Mouse (Mus musculus): ENCODE results near the gene Nxt1. TPM values are rescaled to one million over a fixed set of nuclear protein-coding genes. Genes with fewer than 3 reads are reported as not detected.

The Nxt1 gene
- total and polyA plus RNA-seq, 2 experiments: 10.3 to 15.0 TPM

GRCm38 (mm10) chr2:148690291-148690690, 17.9 kb downstream of the Nxt1 start:
- Histone ChIP-seq H3K4me3 (ENCODE audit: insufficient read depth, low read depth, low read length) (no peak overlapping the region), H3K9ac (ENCODE audit: low read depth, low read length) (peak overlapping the region; percentile 36), H3K27me3 (ENCODE audit: control insufficient read depth, insufficient read depth, low read length) (no peaks in the 10 kb centered on the region), H3K4me1 (ENCODE audit: control insufficient read depth, insufficient read depth, low read length) (peaks cover 40% of the 10 kb centered on the region), H3K36me3 (ENCODE audit: control insufficient read depth, insufficient read depth, low read length) (peaks cover 41% of the 10 kb centered on the region), H3K79me2 (ENCODE audit: control insufficient read depth, insufficient read depth, low read length) (no peaks in the 10 kb centered on the region; the same call in 1 of the 2 replicates), H3K27ac (replicated peaks; ENCODE audit: insufficient read depth, low read depth, low read length) (peak overlapping the region; percentile 94)
- TF ChIP-seq POLR2A (IDR thresholded peaks at IDR 0.05; ENCODE audit: extremely low read depth, insufficient read depth, low read length) (no peak), CTCF (IDR thresholded peaks at IDR 0.05; ENCODE audit: low read depth, low read length) (no peak)
- DNase-seq (ENCODE audit: extremely low read depth, low read depth, low spot score): peak; percentile 91
- WGBS: 39% methylated on average over 3 of the region's 3 CpGs

- no peak for TF ChIP-seq CTCF (IDR thresholded peaks at IDR 0.05; ENCODE audit: low read depth, low read length)
- no peak for TF ChIP-seq POLR2A (IDR thresholded peaks at IDR 0.05; ENCODE audit: extremely low read depth, insufficient read depth, low read length)
- H3K27me3 ChIP-seq (ENCODE audit: control insufficient read depth, insufficient read depth, low read length): no peaks in the 10 kb centered on the region
- H3K9ac ChIP-seq (ENCODE audit: low read depth, low read length): no peak overlapping the region
- H3K79me2 ChIP-seq (ENCODE audit: control insufficient read depth, insufficient read depth, low read length): no peaks in the 10 kb centered on the region; the same call in 1 of the 2 replicates
- H3K27ac ChIP-seq (replicated peaks; ENCODE audit: insufficient read depth, low read depth, low read length): peak overlapping the region; percentile 45
- 87% methylated on average over 5 of the region's 5 CpGs for WGBS
- H3K36me3 ChIP-seq (ENCODE audit: control insufficient read depth, insufficient read depth, low read length): peaks cover 46% of the 10 kb centered on the region
- H3K4me1 ChIP-seq (ENCODE audit: control insufficient read depth, insufficient read depth, low read length): peaks cover 39% of the 10 kb centered on the region
- no peak for DNase-seq (ENCODE audit: extremely low read depth, low read depth, low spot score)
- no peak overlapping the region for H3K4me3 ChIP-seq (ENCODE audit: insufficient read depth, low read depth, low read length)
Observed at GRCm38 (mm10) chr2:148690781-148691180, 18.4 kb downstream of the Nxt1 start.

- 89% methylated on average over 5 of the region's 5 CpGs for WGBS
- Histone ChIP-seq H3K4me3 (ENCODE audit: insufficient read depth, low read depth, low read length) (no peak overlapping the region), H3K4me1 (ENCODE audit: control insufficient read depth, insufficient read depth, low read length) (no peaks in the 10 kb centered on the region), H3K36me3 (ENCODE audit: control insufficient read depth, insufficient read depth, low read length) (peaks cover 39% of the 10 kb centered on the region), H3K79me2 (ENCODE audit: control insufficient read depth, insufficient read depth, low read length) (0 out of 2 replicates have a peak, but pooled peaks cover 2% of the 10 kb centered on the region), H3K27me3 (ENCODE audit: control insufficient read depth, insufficient read depth, low read length) (no peaks in the 10 kb centered on the region), H3K27ac (replicated peaks; ENCODE audit: insufficient read depth, low read depth, low read length) (no peak overlapping the region), H3K9ac (ENCODE audit: low read depth, low read length) (no peak overlapping the region)
- TF ChIP-seq POLR2A (IDR thresholded peaks at IDR 0.05; ENCODE audit: extremely low read depth, insufficient read depth, low read length) (no peak), CTCF (IDR thresholded peaks at IDR 0.05; ENCODE audit: low read depth, low read length) (no peak)
- DNase-seq (ENCODE audit: extremely low read depth, low read depth, low spot score): no peak
Observed at GRCm38 (mm10) chr2:148698571-148698970, 26.2 kb downstream of the Nxt1 start.

- Histone ChIP-seq H3K4me3 (ENCODE audit: insufficient read depth, low read depth, low read length) (no peak overlapping the region), H3K9ac (ENCODE audit: low read depth, low read length) (no peak overlapping the region), H3K36me3 (ENCODE audit: control insufficient read depth, insufficient read depth, low read length) (peaks cover 20% of the 10 kb centered on the region), H3K79me2 (ENCODE audit: control insufficient read depth, insufficient read depth, low read length) (no peaks in the 10 kb centered on the region; the same call in 1 of the 2 replicates), H3K27me3 (ENCODE audit: control insufficient read depth, insufficient read depth, low read length) (no peaks in the 10 kb centered on the region), H3K4me1 (ENCODE audit: control insufficient read depth, insufficient read depth, low read length) (no peaks in the 10 kb centered on the region), H3K27ac (replicated peaks; ENCODE audit: insufficient read depth, low read depth, low read length) (no peak overlapping the region)
- WGBS: 86% methylated on average over 15 of the region's 15 CpGs
- peak; percentile 54 for DNase-seq (ENCODE audit: extremely low read depth, low read depth, low spot score)
- TF ChIP-seq POLR2A (IDR thresholded peaks at IDR 0.05; ENCODE audit: extremely low read depth, insufficient read depth, low read length): no peak
- 0 out of 2 replicates have a peak, but pooled peaks have one; percentile 2 for TF ChIP-seq CTCF (IDR thresholded peaks at IDR 0.05; ENCODE audit: low read depth, low read length)
Observed at GRCm38 (mm10) chr2:148706409-148707201, 34.2 kb downstream of the Nxt1 start.

GRCm38 (mm10) chr2:148707202-148707530, 34.8 kb downstream of the Nxt1 start:
- H3K4me1 ChIP-seq (ENCODE audit: control insufficient read depth, insufficient read depth, low read length): no peaks in the 10 kb centered on the region
- no peaks in the 10 kb centered on the region; the same call in 1 of the 2 replicates for H3K79me2 ChIP-seq (ENCODE audit: control insufficient read depth, insufficient read depth, low read length)
- no peaks in the 10 kb centered on the region for H3K27me3 ChIP-seq (ENCODE audit: control insufficient read depth, insufficient read depth, low read length)
- no peak for DNase-seq (ENCODE audit: extremely low read depth, low read depth, low spot score)
- H3K36me3 ChIP-seq (ENCODE audit: control insufficient read depth, insufficient read depth, low read length): peaks cover 25% of the 10 kb centered on the region
- no peak overlapping the region for H3K4me3 ChIP-seq (ENCODE audit: insufficient read depth, low read depth, low read length)
- no peak overlapping the region for H3K27ac ChIP-seq (replicated peaks; ENCODE audit: insufficient read depth, low read depth, low read length)
- 93% methylated on average over 6 of the region's 6 CpGs for WGBS
- no peak for TF ChIP-seq CTCF (IDR thresholded peaks at IDR 0.05; ENCODE audit: low read depth, low read length)
- no peak for TF ChIP-seq POLR2A (IDR thresholded peaks at IDR 0.05; ENCODE audit: extremely low read depth, insufficient read depth, low read length)
- no peak overlapping the region for H3K9ac ChIP-seq (ENCODE audit: low read depth, low read length)

- H3K36me3 ChIP-seq (ENCODE audit: control insufficient read depth, insufficient read depth, low read length): peaks cover 14% of the 10 kb centered on the region
- H3K79me2 ChIP-seq (ENCODE audit: control insufficient read depth, insufficient read depth, low read length): peaks cover 6% of the 10 kb centered on the region; the same call in 1 of the 2 replicates
- DNase-seq (ENCODE audit: extremely low read depth, low read depth, low spot score): no peak
- H3K27me3 ChIP-seq (ENCODE audit: control insufficient read depth, insufficient read depth, low read length): no peaks in the 10 kb centered on the region
- no peak overlapping the region for H3K4me3 ChIP-seq (ENCODE audit: insufficient read depth, low read depth, low read length)
- H3K4me1 ChIP-seq (ENCODE audit: control insufficient read depth, insufficient read depth, low read length): no peaks in the 10 kb centered on the region
- H3K9ac ChIP-seq (ENCODE audit: low read depth, low read length): no peak overlapping the region
- 92% methylated on average over 3 of the region's 3 CpGs for WGBS
- no peak overlapping the region for H3K27ac ChIP-seq (replicated peaks; ENCODE audit: insufficient read depth, low read depth, low read length)
- no peak for TF ChIP-seq CTCF (IDR thresholded peaks at IDR 0.05; ENCODE audit: low read depth, low read length)
Observed at GRCm38 (mm10) chr2:148712326-148712725, 39.9 kb downstream of the Nxt1 start.

Data from liver, adult 2 months (tissue).